Mouse (Mus musculus) layer of hippocampus, postnatal 14 days (tissue): Measurements from ENCODE around the gene Lypd4. TPM values are rescaled to one million over a fixed set of nuclear protein-coding genes. Genes with fewer than 3 reads are reported as not detected.
"Not testable (repeated sequence)": the region's sequence is repeated elsewhere in the genome, so short reads cannot be mapped to it uniquely, and the experiment has no call there.

Experiments
- DNase-seq, 2 experiments: peaks; one replicate each; pipeline ENCODE4 v3.0.0; 2021 to 2022; ENCODE audit warnings: low spot score in 2 of 2, mixed read lengths in 1 of 2
- total RNA-seq, 2 experiments: library from RNA; stranded (reverse); gene quantifications; 2 replicates each; pipeline ENCODE4 v1.2.3; 2021

The Lypd4 gene
- total RNA-seq, 2 experiments from 2014 or later: not detected

GRCm38 (mm10) chr7:24851596-24852325 is 18.0 kb downstream of the Lypd4 start:
- DNase-seq: no peak

- DNase-seq: no peak
These were observed 18.8 kb downstream of the Lypd4 start for GRCm38 (mm10) chr7:24850899-24851303.

- peak in 1 of 2 experiments; percentile 26 for DNase-seq
These were observed 19.6 kb downstream of the Lypd4 start for GRCm38 (mm10) chr7:24850162-24850561.

- DNase-seq: not testable (repeated sequence)
These were observed 23.2 kb downstream of the Lypd4 start for GRCm38 (mm10) chr7:24846576-24846975.

GRCm38 (mm10) chr7:24845713-24846112 is 24.0 kb downstream of the Lypd4 start:
- DNase-seq: peak in 1 of 2 experiments; percentile 8

GRCm38 (mm10) chr7:24845181-24845580 is 24.6 kb downstream of the Lypd4 start:
- no peak for DNase-seq

- DNase-seq: no peak
These were observed 25.6 kb downstream of the Lypd4 start for GRCm38 (mm10) chr7:24844144-24844543.

- DNase-seq: no peak
These were observed 28.7 kb downstream of the Lypd4 start for GRCm38 (mm10) chr7:24841009-24841408.

GRCm38 (mm10) chr7:24840331-24840730 is 29.4 kb downstream of the Lypd4 start:
- no peak for DNase-seq

GRCm38 (mm10) chr7:24839410-24839808 is 30.3 kb downstream of the Lypd4 start:
- DNase-seq: no peak

- DNase-seq: not testable (repeated sequence)
These were observed 30.9 kb downstream of the Lypd4 start for GRCm38 (mm10) chr7:24838732-24839409.

- no peak for DNase-seq
These were observed 42.6 kb downstream of the Lypd4 start for GRCm38 (mm10) chr7:24827181-24827580.

- DNase-seq: no peak
These were observed 45.3 kb downstream of the Lypd4 start for GRCm38 (mm10) chr7:24824452-24824851.

- peak; percentile 34 to 67 for DNase-seq
These were observed 52.2 kb downstream of the Lypd4 start for GRCm38 (mm10) chr7:24817502-24817901.

Other genes starting within 250 kb of the Lypd4 start
- gene Lypd3, start 233.4 kb downstream of the Lypd4 start, total RNA-seq: 1 to 10 TPM; 1.2 to 1.3 TPM
- not detected for gene Tex101, start 193.3 kb downstream of the Lypd4 start, total RNA-seq
- gene BC049730, start 160.7 kb downstream of the Lypd4 start, total RNA-seq: not detected
- not detected for gene Gm4763, start 143.0 kb downstream of the Lypd4 start, total RNA-seq
- not detected for gene Cd177, start 109.6 kb downstream of the Lypd4 start, total RNA-seq
- not detected for gene Ceacam10, start 92.7 kb downstream of the Lypd4 start, total RNA-seq
- 1 to 10 TPM; 1.3 to 2.1 TPM for gene Gm9844, start 7.7 kb downstream of the Lypd4 start, total RNA-seq
- gene Dmrtc2, start 116 bp upstream of the Lypd4 start, total RNA-seq: not detected
- gene Rps19, start 14.4 kb upstream of the Lypd4 start, total RNA-seq: 100 to 1,000 TPM; 452 TPM
- gene Cd79a, start 27.4 kb upstream of the Lypd4 start, total RNA-seq: under 1 TPM; 0.37 to 0.43 TPM
- 10 to 100 TPM; 78.2 to 82.2 TPM for gene Arhgef1, start 33.0 kb upstream of the Lypd4 start, total RNA-seq
- gene Gm4881, start 74.6 kb upstream of the Lypd4 start, total RNA-seq: not detected
- 100 to 1,000 TPM; 262 to 275 TPM for gene Rabac1, start 102.8 kb upstream of the Lypd4 start, total RNA-seq
- 1,000 to 10,000 TPM; 2,620 to 2,738 TPM for gene Atp1a3, start 136.0 kb upstream of the Lypd4 start, total RNA-seq
- gene Grik5, start 202.4 kb upstream of the Lypd4 start, total RNA-seq: 100 to 1,000 TPM; 258 to 270 TPM
- gene Zfp574, start 202.6 kb upstream of the Lypd4 start, total RNA-seq: 10 to 100 TPM; 25.0 to 26.1 TPM